Mouse (Mus musculus) limb, embryonic 13.5 days (tissue): ENCODE measurements around the gene 4931406P16Rik. TPM values are rescaled to one million over a fixed set of nuclear protein-coding genes. Genes with fewer than 3 reads are reported as not detected.

Experiments
- ATAC-seq: fragments of 200-750 bp; cut with Nextera tagmentation; 2 replicates; pipeline ENCODE4 v1.8.0; 2017; ENCODE audit warnings: low read depth, moderate number of reproducible peaks, moderate TSS enrichment; ENCODE audit not compliant: low FRiP score
- H3K27ac ChIP-seq: fragments of 300-500 bp; sonication (generic); 2 replicates; pipeline ENCODE4 v1.5.1; 2015; ENCODE audit warnings: inconsistent platforms, mild to moderate bottlenecking, moderate library complexity
- H3K27me3 ChIP-seq: fragments of 300-500 bp; sonication (generic); 2 replicates; pipeline ENCODE4 v1.6.1; 2015; ENCODE audit warnings: mild to moderate bottlenecking, inconsistent platforms
- H3K36me3 ChIP-seq: fragments of 300-500 bp; sonication (generic); 2 replicates; pipeline ENCODE4 v1.6.1; 2015; ENCODE audit warnings: inconsistent platforms, mild to moderate bottlenecking, moderate library complexity
- H3K4me1 ChIP-seq: fragments of 300-500 bp; sonication (generic); 2 replicates; pipeline ENCODE4 v1.6.1; 2015; ENCODE audit warnings: inconsistent platforms
- H3K4me2 ChIP-seq: fragments of 300-500 bp; sonication (generic); replicated peaks from 2 replicates; pipeline ENCODE4 v1.6.1; 2015; ENCODE audit warnings: inconsistent platforms, mild to moderate bottlenecking, moderate library complexity
- H3K4me3 ChIP-seq: fragments of 300-500 bp; sonication (generic); 2 replicates; pipeline ENCODE4 v1.5.1; 2015; ENCODE audit warnings: moderate library complexity, mild to moderate bottlenecking, inconsistent platforms
- H3K9ac ChIP-seq: fragments of 300-500 bp; sonication (generic); 2 replicates; pipeline ENCODE4 v1.6.1; 2015; ENCODE audit warnings: mild to moderate bottlenecking, inconsistent platforms
- H3K9me3 ChIP-seq: fragments of 300-500 bp; sonication (generic); 2 replicates; pipeline ENCODE4 v1.6.1; 2016; ENCODE audit warnings: inconsistent platforms
- WGBS: fragments of 180-500 bp; shearing (Covaris S2); methylation state at CpG from one replicate; pipeline ENCODE4 v1.1.7; 2015; 5-methylcytosine and 5-hydroxymethylcytosine counted together
- polyA plus RNA-seq: library from polyadenylated mRNA; unstranded; fragments of >200 nt; fragmentation: Nextera tagmentation; extraction: Ambion mirVana; gene quantifications from 2 replicates; pipeline ENCODE4 v1.2.1, GENCODE M21; 2015

The 4931406P16Rik gene
- polyA plus RNA-seq, 1 experiment from 2014 or later, result 31.0 TPM

DNA sequence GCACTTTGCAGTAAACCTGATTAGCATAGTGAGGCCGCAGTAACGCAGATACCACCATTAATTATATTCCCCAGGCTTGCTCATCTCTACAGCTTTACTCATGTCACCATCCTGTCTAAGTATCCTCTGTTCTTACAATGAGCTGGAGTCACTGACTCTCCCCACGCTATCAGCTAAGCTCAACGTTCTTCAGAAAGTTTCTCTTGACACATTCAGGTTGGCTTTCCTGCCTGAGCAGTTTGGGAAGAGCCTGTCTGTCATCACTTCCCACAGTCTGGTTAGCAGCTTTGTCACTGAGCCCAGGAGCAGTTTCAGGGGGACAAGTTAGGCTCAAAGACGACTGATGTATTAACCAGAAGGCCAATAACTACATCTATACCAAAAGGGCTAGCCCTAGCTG lies 4.8 kb downstream of the 4931406P16Rik start:
- 59% methylated on average over 5 of the region's 5 CpGs for WGBS
- no peak for ATAC-seq
- no peak overlapping the region for H3K27ac ChIP-seq

DNA sequence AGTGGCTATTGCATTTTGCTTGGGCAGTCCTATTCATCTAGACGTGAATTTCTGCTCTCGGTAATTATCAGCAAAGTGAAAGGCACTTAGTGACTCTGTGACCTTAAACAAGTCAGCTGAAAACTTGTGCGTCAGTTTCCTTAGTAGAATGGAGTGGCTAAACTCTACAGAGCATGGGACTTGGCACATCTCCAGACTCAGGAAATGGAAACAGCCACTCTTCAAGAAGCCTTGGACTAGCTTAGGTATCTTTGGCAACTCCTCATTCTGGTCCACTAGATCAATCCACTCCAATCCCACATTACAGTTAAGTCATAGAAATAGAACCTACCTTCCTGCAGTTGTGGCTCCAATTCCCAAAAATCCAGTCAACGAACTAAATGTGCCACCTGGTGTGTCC lies 7.9 kb downstream of the 4931406P16Rik start:
- Histone ChIP-seq H3K27me3 (no peaks in the 10 kb centered on the region), H3K4me2 (no peak overlapping the region), H3K4me1 (peaks cover 24% of the 10 kb centered on the region), H3K4me3 (no peak overlapping the region), H3K9ac (no peak overlapping the region), H3K27ac (no peak overlapping the region), H3K36me3 (peaks cover 8% of the 10 kb centered on the region), H3K9me3 (no peaks in the 10 kb centered on the region)
- 78% methylated on average over 4 of the region's 4 CpGs for WGBS
- no peak for ATAC-seq

More for the DNA sequence above, 4.8 kb downstream of the 4931406P16Rik start:
- Histone ChIP-seq H3K9me3 (no peaks in the 10 kb centered on the region), H3K9ac (no peak overlapping the region), H3K27me3 (no peaks in the 10 kb centered on the region), H3K36me3 (no peaks in the 10 kb centered on the region), H3K4me3 (no peak overlapping the region), H3K4me1 (peaks cover 28% of the 10 kb centered on the region), H3K4me2 (no peak overlapping the region)

- no peaks in the 10 kb centered on the region for H3K27me3 ChIP-seq
- 89% methylated on average over 1 of the region's 1 CpGs for WGBS
- no peak overlapping the region for H3K27ac ChIP-seq
- no peaks in the 10 kb centered on the region for H3K9me3 ChIP-seq
- no peak overlapping the region for H3K9ac ChIP-seq
- no peak overlapping the region for H3K4me2 ChIP-seq
- no peak overlapping the region for H3K4me3 ChIP-seq
- H3K4me1 ChIP-seq, result peaks cover 14% of the 10 kb centered on the region; the same call in 1 of the 2 replicates
- ATAC-seq, result no peak
- H3K36me3 ChIP-seq, result peaks cover 8% of the 10 kb centered on the region
These were observed 10.7 kb downstream of the 4931406P16Rik start for GRCm38 (mm10) chr7:34302651-34303050.

GRCm38 (mm10) chr7:34301952-34302351 lies 11.4 kb downstream of the 4931406P16Rik start:
- ATAC-seq, result no peak
- Histone ChIP-seq H3K4me1 (peaks cover 14% of the 10 kb centered on the region; the same call in 1 of the 2 replicates), H3K4me2 (no peak overlapping the region), H3K9ac (no peak overlapping the region), H3K27ac (no peak overlapping the region), H3K36me3 (peaks cover 8% of the 10 kb centered on the region), H3K27me3 (no peaks in the 10 kb centered on the region), H3K9me3 (no peaks in the 10 kb centered on the region), H3K4me3 (no peak overlapping the region)
- 75% methylated on average over 3 of the region's 3 CpGs for WGBS

DNA sequence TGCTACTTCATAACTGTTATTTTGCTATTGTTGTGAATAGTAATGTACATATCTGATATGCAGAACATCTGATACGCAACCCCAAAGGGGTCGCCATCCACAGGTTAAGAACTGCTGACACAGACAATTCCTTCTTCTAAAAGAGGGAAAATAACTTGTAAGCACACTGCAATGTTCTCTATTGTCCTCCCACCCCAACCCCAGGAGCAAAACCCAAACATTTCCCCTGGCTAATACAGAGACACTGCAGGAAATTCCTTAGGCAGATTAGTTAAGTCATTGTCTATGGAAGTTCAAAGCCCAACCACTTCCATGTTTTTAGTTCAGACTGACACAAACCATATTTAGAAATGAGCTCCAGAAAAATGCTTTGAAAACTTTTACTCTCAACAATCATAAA lies 14.5 kb downstream of the 4931406P16Rik start:
- no peak overlapping the region for H3K4me2 ChIP-seq
- peaks cover 8% of the 10 kb centered on the region for H3K36me3 ChIP-seq
- H3K27me3 ChIP-seq, result no peaks in the 10 kb centered on the region
- H3K4me3 ChIP-seq, result no peak overlapping the region
- no peak overlapping the region for H3K27ac ChIP-seq
- 0 out of 2 replicates have a peak, but pooled peaks cover 6% of the 10 kb centered on the region for H3K4me1 ChIP-seq
- no peak for ATAC-seq
- WGBS, result 97% methylated on average over 2 of the region's 2 CpGs
- H3K9me3 ChIP-seq, result no peaks in the 10 kb centered on the region
- H3K9ac ChIP-seq, result no peak overlapping the region

DNA sequence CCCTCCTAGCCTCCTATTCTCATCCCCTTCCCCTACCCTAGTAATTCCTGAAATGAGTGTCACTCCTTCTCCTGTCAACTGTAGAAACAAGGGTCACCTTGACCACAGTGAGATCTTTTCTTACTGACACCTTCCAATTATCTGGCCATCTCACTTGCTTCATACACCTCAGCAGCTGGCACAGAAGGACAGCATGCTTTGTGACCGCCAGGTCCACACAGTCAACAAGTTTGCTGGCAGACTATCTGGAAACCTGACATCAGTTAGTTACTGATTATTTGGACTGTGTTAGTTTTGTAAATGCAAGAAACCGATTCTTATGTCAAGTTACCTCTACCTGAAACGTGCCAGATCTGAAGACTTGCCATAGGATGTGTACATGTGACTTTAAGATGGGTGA lies 17.2 kb downstream of the 4931406P16Rik start:
- H3K9me3 ChIP-seq, result no peaks in the 10 kb centered on the region
- H3K36me3 ChIP-seq, result no peaks in the 10 kb centered on the region
- no peak overlapping the region for H3K27ac ChIP-seq
- H3K27me3 ChIP-seq, result no peaks in the 10 kb centered on the region
- 96% methylated on average over 3 of the region's 3 CpGs for WGBS
- no peak overlapping the region for H3K9ac ChIP-seq
- H3K4me3 ChIP-seq, result no peak overlapping the region
- no peak for ATAC-seq
- H3K4me1 ChIP-seq, result no peaks in the 10 kb centered on the region
- no peak overlapping the region for H3K4me2 ChIP-seq

DNA sequence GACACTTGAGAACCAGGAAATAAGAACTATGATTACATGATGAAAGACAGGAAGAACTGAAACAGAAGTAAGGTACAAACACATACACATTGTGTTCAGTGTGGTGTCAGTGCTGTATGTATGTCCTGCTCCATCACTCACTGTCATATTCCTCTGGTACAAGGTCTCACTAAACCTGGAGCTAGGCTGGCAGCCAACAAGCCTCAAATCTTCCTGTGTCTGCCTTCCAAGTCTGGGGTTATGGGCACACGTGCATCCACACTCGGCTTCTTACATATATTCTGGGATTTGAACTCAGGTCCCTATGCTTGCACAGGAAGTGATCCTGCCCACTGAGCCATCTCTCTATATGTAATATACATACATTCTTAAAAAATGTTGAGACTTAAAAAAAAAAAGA lies 20.7 kb downstream of the 4931406P16Rik start:
- no peaks in the 10 kb centered on the region for H3K9me3 ChIP-seq
- H3K4me2 ChIP-seq, result no peak overlapping the region
- 91% methylated on average over 2 of the region's 2 CpGs for WGBS
- H3K27me3 ChIP-seq, result no peaks in the 10 kb centered on the region
- no peak overlapping the region for H3K9ac ChIP-seq
- H3K4me1 ChIP-seq, result no peaks in the 10 kb centered on the region
- no peak for ATAC-seq
- no peak overlapping the region for H3K4me3 ChIP-seq
- no peak overlapping the region for H3K27ac ChIP-seq
- no peaks in the 10 kb centered on the region for H3K36me3 ChIP-seq

DNA sequence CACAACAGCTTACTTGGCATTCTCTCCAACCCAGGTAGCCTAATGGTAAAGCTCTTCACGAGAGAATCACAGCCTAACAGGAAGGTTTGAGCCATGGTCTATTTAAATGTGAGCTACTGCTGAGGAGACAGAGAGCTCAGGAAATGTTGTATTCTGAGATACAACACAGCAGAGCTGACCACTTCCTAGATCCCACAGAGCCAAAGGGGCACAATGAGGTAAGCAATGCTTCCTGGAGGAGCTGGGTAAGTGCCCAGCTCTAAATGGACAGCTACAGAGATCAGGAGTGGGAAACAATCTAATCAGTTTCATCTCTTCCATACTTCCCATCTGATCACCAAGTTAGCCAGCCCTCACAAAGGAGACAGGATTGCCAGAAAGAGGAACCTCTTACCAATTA lies 22.1 kb downstream of the 4931406P16Rik start:
- H3K36me3 ChIP-seq, result no peaks in the 10 kb centered on the region
- 83% methylated on average over 1 of the region's 1 CpGs for WGBS
- H3K4me3 ChIP-seq, result no peak overlapping the region
- ATAC-seq, result no peak
- H3K9me3 ChIP-seq, result no peaks in the 10 kb centered on the region
- no peak overlapping the region for H3K27ac ChIP-seq
- H3K27me3 ChIP-seq, result no peaks in the 10 kb centered on the region
- no peak overlapping the region for H3K4me2 ChIP-seq
- no peak overlapping the region for H3K9ac ChIP-seq
- H3K4me1 ChIP-seq, result no peaks in the 10 kb centered on the region

DNA sequence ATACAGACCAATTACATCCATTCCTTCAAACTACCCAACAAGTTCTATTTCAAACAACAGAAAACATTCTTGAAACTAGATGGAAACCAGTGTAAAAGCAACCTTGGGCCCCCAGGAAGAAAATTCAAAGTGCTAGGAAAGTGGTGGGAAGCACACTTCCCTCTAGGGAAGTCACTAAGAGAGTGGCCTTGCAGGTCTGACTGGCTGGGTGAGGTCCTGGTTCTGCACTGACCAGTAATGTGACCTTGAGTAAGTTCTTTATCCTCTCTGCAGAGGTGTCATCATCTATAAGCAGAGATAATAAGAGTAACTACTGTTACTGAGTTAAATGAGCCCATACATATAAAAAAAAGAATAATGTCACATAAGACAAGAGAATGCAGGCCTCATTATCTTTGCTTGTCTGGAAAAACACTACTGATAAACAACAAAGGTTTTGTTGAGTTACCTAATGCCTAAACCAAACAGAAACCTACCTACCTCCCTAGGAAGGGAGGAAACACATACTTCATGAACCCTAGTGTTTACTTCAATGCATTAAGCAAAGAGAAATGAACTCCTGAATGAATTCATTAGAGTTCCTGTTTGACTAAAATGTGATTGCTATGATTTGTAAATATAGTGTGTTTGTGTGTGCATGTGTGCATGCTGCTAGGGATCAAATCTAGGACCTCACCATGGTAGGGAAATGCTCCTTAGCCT lies 22.8 kb downstream of the 4931406P16Rik start:
- H3K27ac ChIP-seq, result no peak overlapping the region
- no peak for ATAC-seq
- H3K9me3 ChIP-seq, result no peaks in the 10 kb centered on the region
- no peaks in the 10 kb centered on the region for H3K27me3 ChIP-seq
- H3K4me1 ChIP-seq, result no peaks in the 10 kb centered on the region
- no peak overlapping the region for H3K4me3 ChIP-seq
- no peak overlapping the region for H3K4me2 ChIP-seq
- 0 out of 2 replicates have a peak, but pooled peaks cover 1% of the 10 kb centered on the region for H3K36me3 ChIP-seq
- H3K9ac ChIP-seq, result no peak overlapping the region

DNA sequence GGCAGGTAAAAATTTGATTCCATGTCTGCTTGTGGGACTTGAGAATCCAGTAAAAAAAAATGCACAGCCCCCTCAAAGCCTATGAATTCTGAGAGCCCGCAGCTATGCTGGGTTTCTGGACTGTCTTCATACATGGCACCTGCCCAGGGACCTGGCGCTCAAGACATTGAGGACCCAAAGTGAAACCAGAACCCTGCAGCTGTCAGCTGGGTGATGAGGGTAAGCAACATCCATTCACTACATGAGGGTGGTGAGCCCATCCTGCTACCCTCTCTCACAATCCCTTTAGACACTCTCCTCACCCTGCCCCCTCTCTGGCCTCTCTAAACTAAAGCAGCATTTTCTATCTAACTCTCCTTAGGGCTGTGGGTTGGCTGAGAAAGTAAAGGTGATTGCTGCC lies 35.7 kb downstream of the 4931406P16Rik start:
- H3K9ac ChIP-seq, result no peak overlapping the region
- H3K4me2 ChIP-seq, result no peak overlapping the region
- H3K9me3 ChIP-seq, result no peaks in the 10 kb centered on the region
- no peak overlapping the region for H3K4me3 ChIP-seq
- no peak for ATAC-seq
- H3K27ac ChIP-seq, result no peak overlapping the region
- 79% methylated on average over 2 of the region's 2 CpGs for WGBS
- H3K36me3 ChIP-seq, result peaks cover 17% of the 10 kb centered on the region
- H3K4me1 ChIP-seq, result peaks cover 7% of the 10 kb centered on the region
- H3K27me3 ChIP-seq, result no peaks in the 10 kb centered on the region

DNA sequence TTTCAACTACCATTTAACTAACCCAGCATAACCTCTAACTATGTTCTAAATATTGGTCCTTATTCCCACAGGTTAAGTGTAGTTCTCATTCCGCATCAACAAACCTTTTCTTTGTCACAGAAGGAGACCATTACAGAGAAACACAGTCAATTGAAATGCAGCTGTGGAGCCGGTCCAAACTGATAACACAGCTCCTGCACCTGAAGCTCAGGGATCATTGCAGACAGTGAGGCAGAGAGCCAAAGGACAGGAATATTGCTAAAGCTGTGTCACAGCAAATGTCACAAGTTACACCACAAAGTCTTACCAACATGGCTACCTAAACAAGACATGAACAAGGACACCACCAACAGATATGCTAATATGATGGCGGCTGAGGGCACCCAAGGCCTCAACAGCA lies 37.3 kb downstream of the 4931406P16Rik start:
- Histone ChIP-seq H3K4me3 (no peak overlapping the region), H3K9me3 (no peaks in the 10 kb centered on the region), H3K4me1 (peaks cover 7% of the 10 kb centered on the region), H3K27ac (no peak overlapping the region), H3K36me3 (peaks cover 11% of the 10 kb centered on the region), H3K27me3 (no peaks in the 10 kb centered on the region), H3K9ac (no peak overlapping the region), H3K4me2 (no peak overlapping the region)
- WGBS, result 92% methylated on average over 3 of the region's 3 CpGs
- no peak for ATAC-seq

DNA sequence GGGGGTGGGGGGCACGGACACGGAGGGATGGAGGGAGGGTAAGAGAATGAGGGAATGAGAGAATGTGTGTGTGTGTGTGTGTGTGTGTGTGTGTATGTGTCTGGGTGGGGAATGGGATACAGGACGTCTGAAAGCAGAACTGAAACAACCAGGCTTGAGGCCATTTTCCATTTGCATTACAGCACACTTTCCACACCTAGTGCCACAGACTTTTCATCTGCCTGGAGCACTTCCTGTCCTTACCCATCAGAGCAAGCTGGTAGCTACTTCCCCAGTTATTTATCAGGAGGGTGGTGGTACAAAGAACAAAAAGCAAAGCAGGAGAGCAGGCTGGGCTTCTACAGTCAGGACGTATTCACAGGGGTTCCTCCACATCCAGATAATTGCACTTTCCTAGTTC lies 40.9 kb downstream of the 4931406P16Rik start:
- Histone ChIP-seq H3K36me3 (peaks cover 11% of the 10 kb centered on the region), H3K27me3 (no peaks in the 10 kb centered on the region), H3K9me3 (no peaks in the 10 kb centered on the region), H3K4me2 (no peak overlapping the region), H3K4me1 (peaks cover 29% of the 10 kb centered on the region), H3K4me3 (no peak overlapping the region), H3K9ac (no peak overlapping the region), H3K27ac (no peak overlapping the region)
- ATAC-seq, result no peak
- 61% methylated on average over 4 of the region's 4 CpGs for whole genome bisulfite sequencing

GRCm38 (mm10) chr7:34268463-34268862 lies 44.9 kb downstream of the 4931406P16Rik start:
- H3K9ac ChIP-seq, result no peak overlapping the region
- H3K27ac ChIP-seq, result peak overlapping the region; percentile 81
- 24% methylated on average over 1 of the region's 1 CpGs for WGBS

More at GRCm38 (mm10) chr7:34268463-34268862, 44.9 kb downstream of the 4931406P16Rik start:
- peaks cover 3% of the 10 kb centered on the region for H3K36me3 ChIP-seq
- H3K4me2 ChIP-seq, result 0 out of 2 replicates have a peak overlapping the region, but pooled peaks have one; percentile 1
- H3K27me3 ChIP-seq, result no peaks in the 10 kb centered on the region
- no peaks in the 10 kb centered on the region for H3K9me3 ChIP-seq
- H3K4me1 ChIP-seq, result peaks cover 31% of the 10 kb centered on the region
- no peak overlapping the region for H3K4me3 ChIP-seq
- peak; percentile 69 for ATAC-seq
